Mouse (Mus musculus) liver, embryonic 13.5 days (tissue): ENCODE measurements around the gene Crybg2. TPM values are rescaled to one million over a fixed set of nuclear protein-coding genes. Genes with fewer than 3 reads are reported as not detected.

Experiments used
- ATAC-seq: fragments of 200-750 bp; cut with Nextera tagmentation; 2 replicates; pipeline ENCODE4 v1.8.0; 2017; ENCODE audit warnings: low read depth, mild to moderate bottlenecking, moderate number of reproducible peaks, moderate library complexity
- DNase-seq: peaks from one replicate; pipeline ENCODE4 v3.0.0; 2022
- H3K27ac ChIP-seq: fragments of 300-500 bp; sonication (generic); 2 replicates; pipeline ENCODE4 v1.5.1; 2015; ENCODE audit warnings: moderate library complexity, mild to moderate bottlenecking, inconsistent platforms
- H3K27me3 ChIP-seq: fragments of 300-500 bp; sonication (generic); 2 replicates; pipeline ENCODE4 v1.6.1; 2015; ENCODE audit warnings: mild to moderate bottlenecking, inconsistent platforms
- H3K36me3 ChIP-seq: fragments of 300-500 bp; sonication (generic); 2 replicates; pipeline ENCODE4 v1.6.1; 2015; ENCODE audit warnings: mild to moderate bottlenecking, inconsistent platforms
- H3K4me1 ChIP-seq: fragments of 300-500 bp; sonication (generic); replicated peaks from 2 replicates; pipeline ENCODE4 v1.6.1; 2015; ENCODE audit warnings: inconsistent platforms
- H3K4me2 ChIP-seq: fragments of 300-500 bp; sonication (generic); 2 replicates; pipeline ENCODE4 v1.6.1; 2015; ENCODE audit warnings: inconsistent platforms, mild to moderate bottlenecking, moderate library complexity
- H3K4me3 ChIP-seq: fragments of 300-500 bp; sonication (generic); replicated peaks from 2 replicates; pipeline ENCODE4 v1.5.1; 2015; ENCODE audit warnings: mild to moderate bottlenecking, inconsistent platforms
- H3K9ac ChIP-seq: fragments of 300-500 bp; sonication (generic); 2 replicates; pipeline ENCODE4 v1.6.1; 2015; ENCODE audit warnings: mild to moderate bottlenecking, inconsistent platforms
- H3K9me3 ChIP-seq: fragments of 300-500 bp; sonication (generic); replicated peaks from 2 replicates; pipeline ENCODE4 v1.6.1; 2016; ENCODE audit warnings: inconsistent platforms
- WGBS: fragments of 180-500 bp; shearing (Covaris S2); methylation state at CpG from one replicate; pipeline ENCODE4 v1.1.7; 2015; ENCODE audit not compliant: insufficient replicate concordance; 5-methylcytosine and 5-hydroxymethylcytosine counted together
- polyA plus RNA-seq: library from polyadenylated mRNA; unstranded; fragments of >200 nt; fragmentation: Nextera tagmentation; extraction: Ambion mirVana; gene quantifications from 2 replicates; pipeline ENCODE4 v1.2.1, GENCODE M21; 2015

The Crybg2 gene
- polyA plus RNA-seq, 1 experiment from 2014 or later, result 0.22 TPM

DNA sequence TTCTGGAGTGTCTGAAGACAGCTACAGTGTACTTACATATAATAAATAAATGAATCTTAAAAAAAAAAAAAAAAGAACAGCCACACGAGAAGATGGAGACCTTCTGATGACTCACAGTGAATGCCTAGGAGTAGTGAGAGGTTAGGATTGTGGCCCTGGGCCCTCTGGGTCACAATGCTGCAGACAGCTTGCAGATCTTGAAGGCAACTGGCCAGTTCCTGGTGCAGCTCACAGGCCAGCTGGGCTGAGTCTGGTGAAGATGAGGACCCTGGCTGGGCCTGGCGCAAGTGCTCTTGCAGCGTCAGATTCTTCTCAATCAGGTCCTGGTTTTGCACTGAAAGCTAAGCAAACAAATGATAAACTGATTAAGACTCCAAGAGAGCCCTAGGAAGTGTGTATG, 71.5 kb downstream of the Crybg2 start:
- DNase-seq (no peak), ATAC-seq (no peak)
- WGBS, result 84% methylated on average over 3 of the region's 3 CpGs
- H3K4me3 ChIP-seq, result no peak overlapping the region
- no peak overlapping the region for H3K27ac ChIP-seq
- no peaks in the 10 kb centered on the region for H3K9me3 ChIP-seq
- peaks cover 54% of the 10 kb centered on the region for H3K4me1 ChIP-seq
- H3K36me3 ChIP-seq, result peaks cover 25% of the 10 kb centered on the region
- no peak overlapping the region for H3K9ac ChIP-seq
- H3K4me2 ChIP-seq, result no peak overlapping the region
- no peaks in the 10 kb centered on the region for H3K27me3 ChIP-seq

DNA sequence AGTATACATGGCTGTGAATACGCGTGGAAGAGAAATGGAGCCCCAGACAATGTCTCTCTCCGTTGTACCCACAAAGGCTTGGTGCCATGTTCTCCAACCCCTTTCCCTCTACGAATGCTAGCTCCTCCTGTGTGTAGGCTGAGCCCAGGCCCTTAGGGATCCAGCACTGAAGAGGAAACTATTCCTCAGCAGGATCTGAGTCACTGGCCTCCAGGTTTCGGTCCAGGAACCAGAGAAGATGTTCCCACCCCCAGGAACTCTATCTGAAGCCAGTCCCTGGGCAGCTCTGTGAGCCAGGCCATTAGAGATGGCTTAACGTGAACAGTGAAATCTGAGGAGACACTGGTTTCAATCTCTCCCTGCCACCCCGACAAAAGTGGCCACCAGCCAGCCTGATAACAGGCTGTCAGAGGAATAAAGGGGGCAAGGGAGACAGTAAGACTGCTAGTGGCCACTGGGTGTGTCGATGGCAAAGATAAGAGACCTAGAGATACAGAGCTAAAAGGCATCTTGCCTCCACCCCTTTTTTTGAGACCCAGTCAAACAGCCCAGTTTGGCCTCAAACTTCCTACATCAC, 72.0 kb downstream of the Crybg2 start:
- ATAC-seq (no peak), DNase-seq (no peak)
- H3K4me1 ChIP-seq, result peaks cover 54% of the 10 kb centered on the region
- H3K4me2 ChIP-seq, result no peak overlapping the region
- H3K27ac ChIP-seq, result no peak overlapping the region
- no peak overlapping the region for H3K9ac ChIP-seq
- WGBS, result 56% methylated on average over 8 of the region's 8 CpGs
- no peak overlapping the region for H3K4me3 ChIP-seq
- H3K27me3 ChIP-seq, result no peaks in the 10 kb centered on the region
- peaks cover 30% of the 10 kb centered on the region for H3K36me3 ChIP-seq
- no peaks in the 10 kb centered on the region for H3K9me3 ChIP-seq

DNA sequence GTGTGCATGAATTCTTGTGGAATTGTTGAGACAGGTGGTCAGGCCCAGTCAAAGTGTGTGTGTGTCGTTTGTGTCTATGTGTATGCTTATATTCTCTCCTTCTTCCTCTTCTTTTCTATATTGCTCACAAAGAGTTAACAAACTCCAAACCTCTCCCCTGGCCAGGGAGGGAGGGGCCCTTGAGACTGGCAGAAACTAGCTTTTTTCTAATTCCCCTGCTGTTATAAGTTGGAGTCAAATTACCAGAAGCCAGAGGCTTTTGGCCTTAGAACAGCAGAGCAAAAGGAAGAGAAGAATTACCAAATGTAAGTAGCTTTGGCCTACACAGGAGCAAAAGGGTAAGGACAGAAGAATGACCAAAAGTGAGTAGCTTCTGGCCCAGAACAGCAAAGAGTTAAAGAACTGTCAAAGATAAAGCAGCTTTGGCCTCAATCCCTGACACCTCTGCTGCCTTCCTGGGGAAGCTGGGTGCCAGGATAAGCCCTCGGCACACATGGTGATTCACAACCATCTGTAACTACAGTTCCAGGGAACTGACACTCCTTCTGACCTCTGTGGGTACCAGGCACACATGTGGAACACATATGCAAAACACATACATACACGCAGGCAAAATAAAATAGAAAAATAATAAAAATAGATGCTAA, 75.8 kb downstream of the Crybg2 start:
- Histone ChIP-seq H3K4me2 (no peak overlapping the region), H3K4me1 (peaks cover 28% of the 10 kb centered on the region), H3K36me3 (peaks cover 30% of the 10 kb centered on the region), H3K9me3 (no peaks in the 10 kb centered on the region), H3K9ac (no peak overlapping the region), H3K27ac (no peak overlapping the region), H3K27me3 (no peaks in the 10 kb centered on the region), H3K4me3 (no peak overlapping the region)
- ATAC-seq (no peak), DNase-seq (no peak)
- 40% methylated on average over 3 of the region's 3 CpGs for WGBS

DNA sequence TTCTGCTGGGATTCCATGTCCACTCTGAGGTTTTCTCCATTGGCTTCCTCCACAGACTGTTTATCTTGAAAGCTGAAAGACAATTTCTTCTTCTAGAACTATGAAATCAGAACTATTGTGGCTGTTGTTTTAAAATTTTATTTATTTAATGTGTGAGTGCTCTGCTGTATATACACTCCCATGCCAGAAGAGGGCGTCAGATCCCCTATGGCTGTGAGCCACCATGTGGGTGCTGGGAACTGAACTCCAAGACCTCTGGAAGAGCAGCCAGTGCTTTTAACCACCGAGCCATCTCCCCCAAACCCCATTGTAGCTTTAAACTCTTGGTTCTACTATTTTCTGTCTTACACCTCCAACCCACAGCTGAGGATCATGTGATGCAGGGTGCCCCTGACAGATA, 78.2 kb downstream of the Crybg2 start:
- no peaks in the 10 kb centered on the region for H3K9me3 ChIP-seq
- DNase-seq, result no peak
- H3K4me2 ChIP-seq, result no peak overlapping the region
- H3K9ac ChIP-seq, result no peak overlapping the region
- no peak for ATAC-seq
- 59% methylated on average over 2 of the region's 2 CpGs for WGBS
- H3K4me3 ChIP-seq, result no peak overlapping the region
- peaks cover 23% of the 10 kb centered on the region for H3K36me3 ChIP-seq
- peaks cover 19% of the 10 kb centered on the region for H3K4me1 ChIP-seq
- no peak overlapping the region for H3K27ac ChIP-seq
- no peaks in the 10 kb centered on the region for H3K27me3 ChIP-seq

Other genes with a start within 250 kb of the Crybg2 start
- 50.3 and 54.2 TPM in 2 replicates for gene Rps6ka1, start 173.0 kb upstream of the Crybg2 start, polyA plus RNA-seq
- 779 and 917 TPM in 2 replicates for gene Hmgn2, start 92.2 kb upstream of the Crybg2 start, polyA plus RNA-seq
- 19.7 and 23.5 TPM in 2 replicates for gene Dhdds, start 59.9 kb upstream of the Crybg2 start, polyA plus RNA-seq
- 1.8 and 2.0 TPM in 2 replicates for gene Lin28a, start 42.0 kb upstream of the Crybg2 start, polyA plus RNA-seq
- gene Zfp683, start 7.0 kb upstream of the Crybg2 start, polyA plus RNA-seq, result not detected in 2 replicates
- gene Cd52, start 34.3 kb downstream of the Crybg2 start, polyA plus RNA-seq, result 24.6 and 27.7 TPM in 2 replicates
- 1.7 and 2.3 TPM in 2 replicates for gene Ubxn11, start 41.8 kb downstream of the Crybg2 start, polyA plus RNA-seq
- gene Sh3bgrl3, start 68.0 kb downstream of the Crybg2 start, polyA plus RNA-seq, result 158 and 171 TPM in 2 replicates
- gene Cep85, start 126.3 kb downstream of the Crybg2 start, polyA plus RNA-seq, result 27.8 and 35.1 TPM in 2 replicates
- gene Gm7534, start 142.2 kb downstream of the Crybg2 start, polyA plus RNA-seq, result not detected in 2 replicates
- gene Catsper4, start 166.6 kb downstream of the Crybg2 start, polyA plus RNA-seq, result not detected in 2 replicates
- 0.05 and 0.07 TPM in 2 replicates for gene Cnksr1, start 177.6 kb downstream of the Crybg2 start, polyA plus RNA-seq
- gene E130218I03Rik, start 182.8 kb downstream of the Crybg2 start, polyA plus RNA-seq, result 0.21 and 0.52 TPM in 2 replicates
- 10.6 and 11.3 TPM in 2 replicates for gene Zfp593, start 184.8 kb downstream of the Crybg2 start, polyA plus RNA-seq
- gene Gm30191, start 186.1 kb downstream of the Crybg2 start, polyA plus RNA-seq, result not detected in 2 replicates
- 0.61 and 0.83 TPM in 2 replicates for gene Grrp1, start 193.3 kb downstream of the Crybg2 start, polyA plus RNA-seq
- gene Pdik1l, start 227.1 kb downstream of the Crybg2 start, polyA plus RNA-seq, result 12.3 and 15.7 TPM in 2 replicates